Mouse (Mus musculus) myocyte (in vitro differentiated cells): Measurements from ENCODE around the gene Muc5ac.

ENCODE experiments used
- CEBPB ChIP-seq: IDR thresholded peaks from 2 replicates; pipeline ENCODE4 v1.6.1; 2011; ENCODE audit warnings: mild to moderate bottlenecking, moderate library complexity; ENCODE audit not compliant: poor library complexity, insufficient read depth, severe bottlenecking
- E2F4 ChIP-seq: IDR thresholded peaks from one replicate; pipeline ENCODE4 v1.6.1; 2011; ENCODE audit warnings: mild to moderate bottlenecking, control low read depth, moderate library complexity; ENCODE audit not compliant: insufficient read depth
- MAX ChIP-seq: IDR thresholded peaks from one replicate; pipeline ENCODE4 v1.6.1; 2011; ENCODE audit warnings: low read depth, mild to moderate bottlenecking, control low read depth
- POLR2A ChIP-seq: IDR thresholded peaks from one replicate; pipeline ENCODE4 v1.6.1; 2011; ENCODE audit warnings: low read depth, mild to moderate bottlenecking, control low read depth, moderate library complexity; ENCODE audit not compliant: insufficient read length
- POLR2AphosphoS2 ChIP-seq: IDR thresholded peaks from one replicate; pipeline ENCODE4 v1.6.1; 2011; ENCODE audit warnings: low read depth, control low read depth; ENCODE audit not compliant: insufficient read length
- TCF12 ChIP-seq: IDR thresholded peaks from one replicate; pipeline ENCODE4 v1.6.1; 2011; ENCODE audit warnings: mild to moderate bottlenecking, control low read depth; ENCODE audit not compliant: poor library complexity, insufficient read depth, severe bottlenecking
- TCF3 ChIP-seq: IDR thresholded peaks from one replicate; pipeline ENCODE4 v1.6.1; 2011; ENCODE audit warnings: low read depth, control low read depth; ENCODE audit not compliant: insufficient read length

DNA sequence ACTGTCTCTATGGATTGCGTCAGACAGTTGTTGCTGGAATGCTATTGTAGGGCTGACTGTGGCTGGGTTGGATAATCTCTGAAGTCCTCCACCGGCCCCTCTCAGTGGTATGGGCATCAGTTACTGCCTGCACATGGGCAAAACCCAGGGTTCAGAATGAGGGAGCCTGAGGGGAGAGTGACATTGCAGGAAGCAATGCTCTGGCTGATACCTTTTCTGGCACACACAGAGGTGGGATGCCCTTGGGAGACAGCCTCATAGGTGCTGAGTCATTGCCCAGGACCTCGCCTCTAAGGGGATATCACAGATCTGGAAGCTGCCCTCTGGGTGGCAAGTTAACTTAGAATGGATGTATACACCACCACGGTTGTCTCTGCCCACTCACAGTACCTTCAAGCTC lies 24.5 kb downstream of the Muc5ac start:
- TF ChIP-seq CEBPB (no peak), POLR2A (no peak), TCF12 (no peak), POLR2AphosphoS2 (no peak), MAX (no peak), TCF3 (no peak), E2F4 (no peak)
